ENCODE assay signal across 12 mouse cellular contexts in genomic region chr10:94443453-94443852, GRCm38 (mm10).
"Had no signal": no experiment of that assay in that cellular context is flagged by ENCODE, and none has a peak within 500 bp of the region (broad histone marks: within the 10 kb centered on the region; RNA-seq: fewer than 3 reads in every experiment).

No protein-coding gene starts in this region.

- H3K9me3 ChIP-seq: limb, embryonic 15.5 days; liver, embryonic 13.5 days; midbrain, embryonic 10.5 days; neural tube, embryonic 13.5 days had no signal

- H3K9ac ChIP-seq: limb, embryonic 15.5 days; liver, embryonic 13.5 days; neural tube, embryonic 13.5 days had no signal

- H3K4me2 ChIP-seq: limb, embryonic 15.5 days; liver, embryonic 13.5 days; neural tube, embryonic 13.5 days had no signal

- H3K27ac ChIP-seq: kidney, postnatal 0 days; limb, embryonic 15.5 days; liver, embryonic 13.5 days; midbrain, embryonic 10.5 days; neural tube, embryonic 13.5 days; stomach, postnatal 0 days had no signal

- DNase-seq: kidney, postnatal 36 days; layer of hippocampus, postnatal 36 days; liver, embryonic 13.5 days; lung, adult 18-20 months; right cerebral cortex, adult 18-20 months; right cerebral cortex, postnatal 25 days; thymus, postnatal 4 days had no signal

- H3K36me3 ChIP-seq: limb, embryonic 15.5 days; liver, embryonic 13.5 days; midbrain, embryonic 10.5 days; neural tube, embryonic 13.5 days had no signal

- H3K27me3 ChIP-seq: limb, embryonic 15.5 days; liver, embryonic 13.5 days; neural tube, embryonic 13.5 days had no signal

- H3K4me3 ChIP-seq: limb, embryonic 15.5 days; liver, embryonic 13.5 days; midbrain, embryonic 10.5 days; neural tube, embryonic 13.5 days had no signal

- H3K4me1 ChIP-seq: liver, embryonic 13.5 days had no signal
